Mouse (Mus musculus): ENCODE measurements around the gene Usp54.
A peak's percentile ranks its signal among the peaks of the same experiment; 100 is the strongest.

Gene Usp54

DNA sequence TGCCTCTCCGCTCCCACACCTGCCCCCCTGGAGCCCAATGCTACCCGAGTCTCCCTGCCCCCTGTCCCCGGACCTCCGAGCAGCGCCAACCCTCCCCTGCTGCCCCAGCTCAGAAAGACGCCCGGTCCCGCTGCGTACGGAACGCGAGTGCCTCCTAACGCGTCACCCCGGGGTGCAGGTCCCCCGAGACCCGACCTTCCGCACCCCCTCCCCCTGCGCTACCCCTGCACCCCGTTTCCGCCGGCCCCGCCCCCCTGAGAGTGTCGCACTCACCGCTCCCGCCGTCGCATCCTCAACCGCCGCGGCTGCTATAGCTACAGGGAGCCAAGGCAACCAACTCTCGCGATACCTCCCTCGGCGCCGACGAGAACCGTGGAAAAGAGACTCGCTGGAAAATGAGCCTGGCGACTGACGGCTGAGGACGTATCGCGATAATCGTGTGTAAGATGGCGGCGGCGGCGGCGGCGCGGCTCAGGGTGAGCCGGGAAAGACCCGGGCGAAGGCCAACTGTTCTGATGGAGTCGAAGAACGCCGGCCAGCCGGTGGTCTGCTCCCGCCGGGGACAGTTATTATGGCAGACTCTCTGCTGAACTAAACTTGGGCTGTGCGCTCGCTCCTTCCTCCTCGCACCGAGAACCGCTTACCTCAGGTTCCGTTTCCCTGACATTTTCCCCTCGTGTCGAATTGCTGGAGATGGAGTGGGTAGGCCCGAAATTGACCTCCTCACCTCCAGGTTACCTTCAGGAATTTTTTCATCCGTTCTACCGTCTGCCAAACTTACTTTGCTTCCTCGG lies at the start of gene Usp54:
TSS of gene Usp54 (minus strand) at position 420 of the 794 bp plus-strand sequence.
- DNase-seq: peak; percentile 100

DNA sequence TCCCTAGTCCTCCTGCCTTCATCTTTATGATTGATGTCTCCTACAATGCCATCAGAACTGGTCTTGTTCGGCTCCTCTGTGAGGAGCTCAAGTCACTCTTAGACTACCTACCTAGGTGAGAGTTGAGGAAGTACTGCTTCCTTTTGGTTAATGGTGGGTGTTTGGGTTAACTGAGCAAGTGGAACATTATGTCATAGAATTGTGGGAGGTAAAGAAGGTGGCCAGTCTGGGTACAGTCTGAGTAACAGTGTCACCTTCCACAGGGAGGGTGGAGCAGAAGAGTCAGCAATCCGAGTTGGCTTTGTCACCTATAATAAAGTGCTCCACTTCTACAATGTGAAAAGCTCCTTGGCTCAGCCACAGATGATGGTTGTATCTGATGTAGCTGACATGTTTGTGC lies 48.1 kb upstream of the Usp54 start:
- no peak for DNase-seq

DNA sequence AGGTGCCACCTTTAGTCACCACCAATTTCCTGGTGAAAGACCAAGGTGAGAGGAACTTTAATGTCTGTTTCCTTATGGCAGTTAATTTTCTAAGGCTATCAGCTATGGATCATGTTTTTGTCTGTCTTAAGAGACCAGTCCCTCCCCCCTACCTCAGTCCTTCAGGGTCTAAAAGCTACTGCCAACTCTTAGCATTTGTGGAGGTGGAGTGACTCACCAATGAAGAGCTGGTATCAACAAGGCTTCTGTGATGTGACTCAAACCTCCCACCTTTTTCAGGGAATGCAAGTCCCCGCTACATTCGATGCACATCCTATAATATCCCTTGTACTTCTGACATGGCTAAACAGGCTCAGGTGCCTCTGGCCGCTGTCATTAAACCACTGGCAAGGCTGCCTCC lies 45.7 kb upstream of the Usp54 start:
- DNase-seq: no peak

DNA sequence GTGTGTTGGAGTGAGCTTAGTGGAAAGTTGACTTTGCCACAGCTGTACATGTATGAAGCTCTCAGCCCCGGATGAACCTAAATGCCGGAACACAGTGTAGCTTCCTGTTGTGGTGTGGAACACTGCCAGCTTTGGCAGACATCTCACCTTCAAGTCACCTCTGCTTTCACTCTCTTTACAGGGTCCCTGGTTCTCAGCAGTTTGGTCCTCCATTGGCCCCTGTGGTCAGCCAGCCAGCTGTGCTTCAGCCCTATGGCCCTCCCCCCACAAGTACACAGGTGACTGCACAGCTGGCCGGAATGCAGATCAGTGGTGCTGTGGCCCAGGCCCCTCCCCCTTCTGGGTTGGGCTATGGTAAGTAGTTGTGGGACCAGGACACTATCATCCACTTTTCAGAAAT lies 41.6 kb upstream of the Usp54 start:
- DNase-seq: no peak

DNA sequence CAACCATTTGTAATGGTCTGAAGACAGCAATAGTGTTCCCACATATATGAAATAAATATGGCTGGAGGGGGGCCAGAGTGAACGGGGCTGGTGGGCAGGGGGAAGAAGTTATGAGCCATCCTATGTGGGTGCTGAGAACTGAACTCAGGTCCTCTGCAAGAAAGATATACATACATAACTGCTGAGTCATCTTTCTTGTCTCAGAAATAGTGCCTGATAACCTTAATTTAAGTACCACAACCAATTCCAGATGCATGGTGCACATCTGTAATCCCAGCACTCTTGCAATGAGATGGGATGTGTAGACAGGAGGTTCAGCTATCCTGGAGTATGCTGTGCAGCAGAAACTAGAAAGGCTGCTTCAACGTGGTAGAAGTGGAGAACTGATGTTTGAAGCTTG lies 40.9 kb upstream of the Usp54 start:
- no peak for DNase-seq

DNA sequence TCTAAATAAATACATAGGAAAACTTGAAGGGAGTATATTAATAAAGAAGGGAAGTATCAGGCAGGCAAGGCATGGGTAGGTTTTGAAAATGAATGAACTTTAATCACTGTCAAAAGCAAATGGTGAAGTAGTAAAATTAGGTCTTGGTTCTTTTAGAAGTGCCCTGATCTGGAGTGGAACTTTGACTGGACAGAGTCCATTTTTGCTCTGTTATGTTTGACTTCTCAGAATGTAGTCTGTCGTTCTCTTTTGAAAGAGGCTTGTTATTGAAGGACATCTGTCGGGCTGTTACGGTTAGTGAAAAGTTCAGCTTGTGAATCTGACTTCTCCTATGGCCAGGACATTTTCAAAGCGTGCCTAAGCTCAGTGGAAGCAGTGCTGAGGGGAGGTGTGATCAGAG lies 37.0 kb upstream of the Usp54 start:
- no peak for DNase-seq

DNA sequence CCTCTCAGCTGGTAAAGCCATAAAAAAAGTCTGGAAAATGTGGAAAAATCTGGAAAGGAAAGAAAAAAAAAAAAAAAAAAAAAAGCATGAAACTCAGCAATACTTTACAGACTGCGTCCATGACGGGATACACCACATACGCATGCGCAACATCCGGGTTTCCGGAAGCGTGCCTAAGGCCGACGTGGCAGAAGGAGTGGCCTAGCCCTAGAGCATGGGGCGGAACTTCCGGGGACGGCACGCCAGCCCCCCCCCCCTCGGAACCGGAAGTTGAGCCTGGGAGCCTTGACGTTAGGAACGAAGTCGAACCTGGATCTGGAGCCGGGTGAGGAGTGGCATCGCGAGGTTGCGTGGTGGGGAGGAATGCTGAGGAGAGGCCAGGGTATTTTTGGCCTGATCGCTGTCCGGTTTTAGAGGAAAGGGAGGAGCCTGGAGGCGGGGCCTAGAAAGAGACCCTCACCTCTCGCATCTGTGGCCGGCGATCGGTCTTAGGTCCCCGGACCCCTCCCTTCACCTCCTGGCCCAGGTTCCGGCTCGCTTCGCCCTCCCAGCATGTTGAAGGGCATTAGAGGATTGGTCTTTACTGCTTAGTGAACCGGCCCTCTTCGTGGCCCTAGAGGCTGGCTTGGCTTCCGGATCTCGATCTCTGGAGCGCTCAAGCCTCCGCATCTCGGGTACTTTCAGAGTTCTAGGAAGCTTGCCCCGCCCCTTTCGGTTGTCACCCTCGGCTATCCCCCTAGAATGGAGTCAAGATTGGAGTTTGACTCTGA lies 33.4 kb upstream of the Usp54 start, which contains the start of gene Sec24c:
TSS of gene Sec24c (plus strand) at position 245 of the 770 bp plus-strand sequence.
- DNase-seq: peak; percentile 99

DNA sequence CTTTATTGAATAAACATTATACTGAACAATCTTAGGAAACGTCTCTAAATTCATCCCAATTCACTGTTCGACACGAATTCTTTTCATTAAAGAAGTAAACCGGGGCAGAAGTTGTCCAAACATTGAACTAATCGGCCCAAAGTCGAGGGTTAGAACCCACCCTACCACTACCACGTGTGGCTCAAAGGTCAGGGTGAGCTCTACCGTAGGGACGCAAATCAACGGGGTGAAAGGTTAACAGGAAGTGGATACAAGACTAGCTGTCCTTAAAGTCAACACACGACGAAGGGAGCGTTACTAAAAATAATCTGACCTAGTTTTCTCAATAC lies 32.8 kb upstream of the Usp54 start:
- DNase-seq: no peak

DNA sequence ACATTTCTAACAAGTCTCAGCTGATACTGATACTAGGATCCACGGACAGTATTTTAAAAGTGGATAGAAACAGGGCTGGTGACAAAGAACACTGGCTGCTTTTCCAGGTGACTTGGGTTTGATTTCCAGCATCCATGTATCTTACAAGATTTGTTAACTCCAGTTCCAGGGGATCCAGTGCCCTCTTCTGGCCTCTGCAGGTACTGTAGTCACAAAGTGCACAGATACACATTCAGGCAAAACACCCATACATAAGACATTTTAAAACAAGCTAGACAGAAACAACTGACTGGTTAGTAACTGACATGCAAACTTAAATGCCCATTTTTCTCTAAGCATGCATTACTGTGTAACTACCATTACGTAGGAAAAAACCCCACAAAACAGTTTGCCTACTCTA lies 32.1 kb upstream of the Usp54 start:
- no peak for DNase-seq

DNA sequence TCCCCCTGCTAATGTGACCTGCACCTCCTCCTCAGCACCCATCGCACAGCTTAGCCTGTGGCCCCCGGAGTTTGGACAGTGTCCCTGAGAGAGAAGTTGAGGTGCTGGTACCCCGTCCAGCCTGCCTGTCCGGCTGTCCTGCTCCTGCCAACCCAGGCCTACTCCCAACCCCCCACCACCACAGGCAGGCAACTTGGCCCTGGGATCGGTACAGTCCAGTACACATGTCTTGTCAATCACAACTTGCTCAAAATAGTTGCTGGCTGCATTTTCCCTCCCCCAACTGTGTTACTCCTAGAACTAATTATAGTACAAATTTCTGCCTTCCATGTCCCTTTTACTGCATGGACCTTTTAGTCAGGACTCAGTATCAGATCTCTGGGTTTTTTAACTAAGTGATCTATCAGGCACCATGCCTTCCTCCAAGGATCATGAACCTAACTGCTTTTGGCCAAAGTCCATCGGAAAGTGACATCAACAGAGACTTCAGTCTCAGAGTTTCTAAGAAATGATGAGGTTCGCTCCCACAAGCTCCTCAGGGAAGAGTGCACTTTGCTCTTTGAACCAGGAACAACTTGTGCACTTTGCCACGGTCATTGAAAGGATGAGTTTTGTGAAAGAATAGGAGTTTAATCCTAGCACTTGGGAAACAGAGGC lies 27.4 kb upstream of the Usp54 start, which contains the start of gene Synpo2l:
TSS of gene Synpo2l (minus strand) at position 201 of the 657 bp plus-strand sequence.
- peak; percentile 98 for DNase-seq

DNA sequence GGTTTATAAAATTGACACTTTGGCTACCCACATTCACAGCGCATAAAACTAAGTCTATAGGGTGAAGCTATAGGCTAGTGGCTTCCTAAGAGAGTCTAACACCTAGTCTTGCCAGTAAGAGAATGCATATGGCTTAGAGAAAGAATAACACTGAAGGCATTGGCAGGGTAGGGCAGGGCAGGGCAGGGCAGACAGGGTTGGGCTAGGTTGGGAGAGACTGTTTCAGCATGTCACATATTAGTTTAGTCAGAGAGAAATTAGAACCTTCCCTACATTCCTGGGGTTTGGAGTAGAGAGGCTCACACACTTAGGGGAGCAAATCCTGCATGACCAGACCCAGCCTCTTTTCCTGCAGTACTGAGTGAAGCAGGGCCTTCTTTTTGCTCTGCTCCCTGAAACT lies 26.6 kb upstream of the Usp54 start:
- DNase-seq: no peak

DNA sequence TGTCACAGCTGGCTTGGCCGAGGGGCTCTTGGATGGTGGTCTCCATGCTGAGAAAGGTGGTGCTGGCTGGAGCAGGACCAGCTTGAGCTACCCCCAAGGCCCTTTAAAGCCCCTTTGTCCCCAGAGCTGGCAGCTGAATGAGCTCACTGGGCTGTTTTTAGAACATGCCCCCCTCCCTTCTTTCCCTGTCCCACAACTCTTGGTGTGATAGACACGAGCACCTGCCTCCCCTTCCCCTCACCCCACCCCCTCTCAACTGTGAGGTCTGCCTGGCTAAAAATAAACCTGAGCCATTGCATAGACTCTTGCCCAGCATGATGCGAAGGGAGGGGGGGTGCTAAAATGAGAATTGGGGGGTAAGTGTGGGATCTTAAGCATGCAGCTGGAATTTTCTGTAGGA lies 23.6 kb upstream of the Usp54 start:
- peak; percentile 95 for DNase-seq

DNA sequence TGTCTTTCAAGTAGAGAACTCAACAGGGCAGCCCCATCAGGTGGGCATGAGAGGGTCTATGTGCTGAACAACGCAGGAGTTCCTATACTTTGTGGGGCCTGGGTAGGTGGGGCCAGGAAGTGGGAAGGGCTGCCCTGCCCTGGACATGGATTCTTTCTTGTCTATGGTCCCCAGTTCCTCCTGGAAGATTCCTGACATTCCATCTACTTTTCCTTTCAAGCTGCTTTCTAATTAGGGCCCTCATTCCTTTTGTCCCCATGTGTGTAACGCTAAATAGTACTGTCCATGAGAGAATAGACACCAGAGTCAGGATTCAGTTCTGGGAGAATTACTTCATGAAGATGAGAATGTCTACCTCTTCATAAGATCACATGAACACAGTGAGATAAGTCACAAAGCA lies 22.7 kb upstream of the Usp54 start:
- DNase-seq: no peak

DNA sequence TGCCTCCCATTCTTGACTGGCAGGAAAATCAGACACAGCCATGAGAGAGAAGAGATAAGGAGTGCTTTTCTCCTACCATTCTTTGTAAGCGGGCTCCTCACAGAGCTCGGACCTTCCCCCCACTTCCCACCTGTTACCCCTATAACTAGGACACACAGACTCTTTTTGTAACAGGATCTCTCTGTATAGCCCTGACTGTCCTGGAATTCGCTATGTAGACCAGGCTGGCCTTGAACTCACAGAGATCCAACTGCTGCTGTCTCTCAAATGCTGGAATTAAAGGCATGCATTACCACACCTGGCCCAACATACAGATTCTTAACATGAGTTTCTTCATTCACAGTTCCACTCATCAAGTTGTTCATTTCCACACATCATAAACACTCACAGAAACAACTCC lies 21.9 kb upstream of the Usp54 start:
- DNase-seq: peak; percentile 86

DNA sequence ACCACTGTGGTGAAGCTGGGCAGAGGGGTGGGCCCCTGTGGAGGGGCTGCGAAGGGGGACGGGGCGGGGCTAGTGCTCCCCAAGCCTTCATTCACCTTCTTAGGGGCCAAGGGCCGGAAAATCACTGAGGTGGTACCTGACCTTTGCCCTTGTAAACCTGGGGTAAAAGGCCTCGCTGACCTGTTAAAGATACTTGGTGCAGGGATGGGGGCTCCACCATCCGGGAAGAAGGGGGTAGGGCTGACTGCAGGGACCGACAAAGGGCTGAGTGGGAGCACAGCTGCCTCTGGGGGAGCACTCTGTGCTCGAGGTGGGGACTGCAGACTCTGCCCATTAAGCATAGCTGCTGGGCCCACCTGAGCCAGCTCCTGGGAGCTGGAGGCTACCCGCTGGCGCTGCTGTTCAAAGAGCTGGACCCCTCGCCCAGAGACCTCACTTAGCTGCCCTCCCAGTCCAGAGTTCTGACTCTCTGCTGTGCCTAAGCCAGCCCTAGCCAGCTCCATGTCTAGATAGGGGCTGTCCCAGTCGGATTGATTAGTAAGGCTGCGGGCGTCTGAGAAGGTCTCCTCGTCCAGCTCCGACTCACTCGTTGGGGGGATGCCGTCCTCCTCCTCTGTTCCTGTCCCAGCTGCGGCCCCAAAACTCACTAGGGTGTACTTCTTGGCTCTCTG lies 20.9 kb upstream of the Usp54 start:
- DNase-seq: peak; percentile 94

DNA sequence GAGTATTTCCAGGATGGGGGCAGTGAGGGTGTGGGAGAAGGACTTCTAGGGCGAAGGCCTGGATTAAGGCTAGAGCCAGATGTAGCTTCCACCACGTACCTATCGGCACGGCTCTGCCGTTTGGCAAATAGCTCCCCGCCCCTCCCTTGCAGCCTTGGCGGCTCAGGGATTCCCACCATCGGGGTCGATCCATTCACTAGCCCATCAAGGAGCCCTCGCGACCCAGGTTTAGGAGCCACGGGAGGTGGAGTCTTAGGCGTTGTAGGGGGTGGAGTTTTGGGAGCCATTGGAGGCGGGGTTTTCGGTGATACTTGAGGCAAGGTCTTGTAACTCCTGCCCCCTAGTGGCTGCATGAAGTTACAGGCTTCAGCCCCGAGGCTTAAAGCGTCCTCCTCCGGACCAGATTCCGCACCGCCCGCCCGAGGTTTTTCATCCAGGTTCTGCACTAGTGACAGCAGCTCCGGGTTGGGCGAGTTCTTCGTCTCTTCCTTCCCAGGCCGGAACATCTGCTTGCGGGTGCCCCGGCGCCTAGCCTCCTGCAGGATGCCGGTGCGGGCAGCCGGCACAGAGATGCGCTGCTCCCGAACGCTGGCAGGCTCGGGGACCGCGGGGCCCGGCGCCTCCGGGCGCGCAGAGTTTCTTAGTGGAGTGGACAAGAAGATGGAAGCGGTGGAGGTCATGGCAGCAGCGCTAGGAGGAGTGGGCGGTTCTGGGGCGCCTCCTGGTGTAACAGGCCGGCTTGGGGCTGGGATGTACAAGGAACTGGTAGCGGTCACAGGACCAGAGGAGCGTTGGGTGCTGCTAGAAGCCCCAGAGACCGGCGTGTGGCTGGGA lies 20.2 kb upstream of the Usp54 start:
- peak; percentile 99 for DNase-seq

DNA sequence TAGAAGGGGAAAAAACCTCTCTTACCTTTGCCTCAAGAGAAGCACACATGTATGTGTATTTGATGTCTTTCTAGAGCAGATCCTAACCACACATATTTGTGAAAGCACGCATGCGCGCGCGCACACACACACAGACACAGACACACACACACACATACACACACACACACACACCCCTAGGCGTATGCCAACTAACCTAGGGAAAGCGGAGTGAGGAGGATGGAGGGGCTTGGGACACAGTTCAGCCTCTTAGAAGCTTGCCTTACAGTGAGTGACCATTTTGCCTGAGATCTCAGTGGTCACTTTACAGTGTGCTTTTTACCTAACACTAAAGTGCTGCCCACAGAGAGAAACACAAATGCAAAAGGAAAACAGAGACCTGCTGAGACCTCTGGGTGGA lies 18.8 kb upstream of the Usp54 start:
- no peak for DNase-seq

DNA sequence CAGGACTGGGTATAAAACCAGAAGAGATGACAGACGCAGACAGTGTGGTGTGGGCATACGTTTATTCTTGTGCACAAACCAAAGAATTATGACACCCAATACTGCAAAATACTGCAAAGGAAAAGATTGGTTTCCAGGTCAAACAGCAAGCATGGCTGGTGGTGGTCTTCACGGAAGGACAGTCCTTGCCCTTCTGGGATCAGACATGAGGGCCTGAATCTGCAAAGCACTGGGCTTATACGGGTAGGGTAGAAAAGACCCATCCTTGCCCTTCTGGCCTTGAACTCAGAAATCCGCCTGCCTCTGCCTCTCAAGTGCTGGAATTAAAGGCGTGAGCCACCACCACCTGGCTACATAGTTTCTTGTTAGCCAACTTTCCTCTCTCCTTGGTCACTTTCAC lies 18.0 kb upstream of the Usp54 start:
- no peak for DNase-seq

DNA sequence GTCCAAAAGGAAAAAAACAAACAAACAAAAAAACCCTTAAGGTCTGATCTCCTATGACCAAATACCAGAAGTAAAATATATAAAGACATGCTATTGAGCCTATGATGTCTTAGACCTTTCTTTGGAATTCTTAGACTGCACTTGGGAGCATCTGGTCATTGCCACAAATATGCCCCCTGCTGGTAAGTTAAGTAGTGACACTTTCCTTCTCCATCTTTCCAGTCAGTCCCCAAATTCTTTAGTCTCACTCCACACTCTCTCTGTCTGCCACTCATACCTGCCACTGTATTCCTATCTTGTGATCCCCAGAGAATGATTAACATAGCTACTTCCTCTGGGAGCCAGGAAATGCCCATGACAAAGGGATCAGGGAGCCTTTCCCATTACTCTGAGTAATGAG lies 17.5 kb upstream of the Usp54 start:
- DNase-seq: peak; percentile 89

DNA sequence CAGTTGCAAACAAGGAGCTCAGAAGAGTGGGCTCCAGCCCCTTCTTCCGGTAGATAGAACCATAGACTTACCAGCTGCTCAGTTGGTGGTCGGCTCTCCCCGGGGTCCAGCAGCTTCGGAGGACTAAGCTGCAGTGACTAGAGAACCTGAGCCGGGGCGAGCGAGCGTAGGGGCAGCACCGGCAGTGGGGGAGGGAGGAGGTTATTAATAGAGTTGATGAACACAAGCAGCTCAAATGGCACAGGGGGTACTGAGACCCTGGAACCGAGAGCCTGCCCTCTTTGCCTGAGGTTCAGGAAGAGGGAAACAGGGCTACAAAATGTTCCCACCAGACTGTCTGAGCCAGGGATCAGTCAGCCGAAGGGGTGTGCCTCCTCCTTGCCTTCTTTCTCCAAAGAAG lies 15.5 kb upstream of the Usp54 start, which contains the start of gene Myoz1:
TSS of gene Myoz1 (minus strand) at position 180 of the 400 bp plus-strand sequence.
- DNase-seq: peak; percentile 89

DNA sequence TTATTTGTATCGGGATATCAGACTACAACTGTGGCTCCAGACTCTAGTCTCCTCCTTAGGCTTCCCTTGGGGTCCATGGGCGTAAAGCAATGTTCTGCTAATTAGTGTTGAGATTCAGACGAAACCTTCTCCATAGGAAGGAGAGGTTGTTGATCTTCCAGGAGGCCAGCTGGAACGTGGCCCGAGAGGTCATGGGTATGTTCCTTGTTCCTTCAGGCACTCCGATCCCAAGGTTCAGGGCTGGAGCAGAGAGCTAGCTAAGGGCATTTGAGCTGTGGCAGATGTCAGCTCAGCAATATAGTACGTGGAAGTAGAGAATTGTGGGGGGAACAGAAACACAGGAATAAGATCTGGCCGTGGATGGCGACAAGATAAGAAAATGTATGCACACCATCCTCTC lies 14.9 kb upstream of the Usp54 start:
- peak; percentile 90 for DNase-seq

Measured in heart, adult 11 months (tissue).